Mouse (Mus musculus): ENCODE measurements around the gene Nampt.

Gene Nampt

DNA sequence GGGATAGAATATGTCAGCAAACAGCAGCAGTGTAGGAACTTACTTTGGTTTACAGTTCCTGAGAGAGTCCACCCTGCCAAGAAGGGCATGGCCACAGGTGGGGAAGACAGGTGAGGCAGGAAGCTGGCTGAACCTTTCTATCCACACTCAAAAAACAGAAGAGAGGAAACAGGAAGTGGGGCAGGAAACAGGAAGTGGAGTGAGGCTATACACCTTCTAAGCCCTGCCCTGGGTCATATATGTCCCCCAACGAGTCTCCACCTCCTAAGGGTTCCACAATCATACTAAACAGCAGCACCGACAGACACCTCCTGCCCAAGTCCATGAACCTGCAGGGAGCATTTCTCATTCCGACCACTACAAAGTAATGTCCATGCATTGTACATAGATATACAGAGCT, 81.7 kb downstream of the Nampt start:
- no peak for DNase-seq (ENCODE audit: low read depth)

All from fibroblast of lung, adult 2 months (primary cell).